Mouse (Mus musculus) liver, adult 10 weeks (tissue): Measurements from ENCODE around the gene Tuba1c. TPM values are rescaled to one million over a fixed set of nuclear protein-coding genes. Genes with fewer than 3 reads are reported as not detected.

Experiments used
- polyA plus RNA-seq: library from polyadenylated mRNA; stranded (reverse); fragments of 350-450 nt; fragmentation: Illumina TruSeq; extraction: RNeasy Lipid Tissue Mini Kit (QIAGEN cat#74804); gene quantifications from one replicate; pipeline ENCODE4 v1.2.3, GENCODE M21; 2014; ENCODE audit warnings: low read depth, low replicate concordance

Tuba1c gene
- polyA plus RNA-seq, result 23.2 TPM

DNA sequence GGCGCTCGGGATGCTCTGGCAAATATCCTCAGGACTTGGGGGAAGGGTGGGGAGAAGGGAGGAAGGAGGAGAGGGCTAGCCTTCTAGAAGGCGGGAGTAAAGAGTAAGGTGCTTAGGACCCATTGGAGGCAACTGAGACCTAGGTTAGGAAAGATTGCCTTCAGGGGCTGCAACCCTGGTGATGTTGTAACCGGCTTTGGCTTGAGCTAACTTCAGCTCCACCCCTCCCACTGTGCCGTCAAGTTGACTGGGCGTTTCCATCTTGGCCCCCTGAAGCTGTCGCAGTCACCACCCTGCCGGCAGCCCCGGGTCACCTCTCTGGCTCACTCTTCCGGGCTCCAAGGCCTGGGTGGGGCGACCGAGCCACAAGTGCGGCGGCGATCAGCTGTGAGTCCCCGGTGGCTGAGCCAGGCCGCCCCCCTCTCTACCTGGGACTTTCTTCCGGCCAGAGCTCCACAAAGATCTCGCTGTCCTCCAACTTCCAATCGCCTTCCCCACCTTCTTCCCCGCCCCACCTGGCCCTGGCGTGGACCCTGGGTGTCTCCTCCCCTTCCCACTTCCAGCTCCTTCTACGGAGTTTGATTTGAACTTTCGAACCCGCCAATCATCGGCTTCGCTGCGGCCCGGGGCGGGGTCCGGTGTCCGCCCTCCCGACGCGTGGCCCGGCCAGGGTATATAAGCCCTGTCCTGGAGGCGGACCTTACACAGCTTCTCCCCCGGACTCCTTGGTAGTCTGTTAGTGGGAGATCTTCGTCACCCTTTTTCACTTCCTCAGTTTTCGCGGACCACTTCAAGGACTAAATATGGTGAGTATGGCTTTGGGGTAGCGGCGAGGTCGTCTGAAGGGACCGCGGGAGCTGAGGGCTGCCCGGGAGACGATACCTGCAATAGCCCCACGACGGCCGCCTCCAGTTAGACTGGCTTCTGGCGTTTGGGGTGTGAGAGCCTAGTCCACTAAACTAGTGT, at the start of gene Tuba1c:
Gene Tuba1c (plus strand): TSS at position 273 of the 966 bp plus-strand sequence.

DNA sequence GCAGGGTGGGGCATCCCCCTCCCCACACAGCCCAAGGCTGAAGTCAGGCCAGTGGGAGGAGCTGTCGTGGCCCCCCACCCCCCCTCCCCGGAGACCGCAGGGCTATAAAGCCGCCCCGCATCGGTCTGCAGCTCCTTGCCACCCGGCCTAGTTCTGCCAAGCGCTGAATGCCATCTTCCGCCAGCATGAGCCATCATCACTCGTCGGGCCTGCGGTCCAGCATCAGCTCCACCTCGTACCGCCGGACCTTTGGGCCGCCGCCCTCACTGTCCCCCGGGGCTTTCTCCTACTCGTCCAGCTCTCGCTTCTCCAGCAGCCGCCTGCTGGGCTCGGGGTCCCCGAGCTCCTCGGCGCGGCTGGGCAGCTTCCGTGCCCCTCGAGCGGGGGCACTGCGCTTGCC, 25.3 kb downstream of the Tuba1c start, which contains the start of gene Prph:
Gene Prph (plus strand): TSS at position 135 of the 400 bp plus-strand sequence.

DNA sequence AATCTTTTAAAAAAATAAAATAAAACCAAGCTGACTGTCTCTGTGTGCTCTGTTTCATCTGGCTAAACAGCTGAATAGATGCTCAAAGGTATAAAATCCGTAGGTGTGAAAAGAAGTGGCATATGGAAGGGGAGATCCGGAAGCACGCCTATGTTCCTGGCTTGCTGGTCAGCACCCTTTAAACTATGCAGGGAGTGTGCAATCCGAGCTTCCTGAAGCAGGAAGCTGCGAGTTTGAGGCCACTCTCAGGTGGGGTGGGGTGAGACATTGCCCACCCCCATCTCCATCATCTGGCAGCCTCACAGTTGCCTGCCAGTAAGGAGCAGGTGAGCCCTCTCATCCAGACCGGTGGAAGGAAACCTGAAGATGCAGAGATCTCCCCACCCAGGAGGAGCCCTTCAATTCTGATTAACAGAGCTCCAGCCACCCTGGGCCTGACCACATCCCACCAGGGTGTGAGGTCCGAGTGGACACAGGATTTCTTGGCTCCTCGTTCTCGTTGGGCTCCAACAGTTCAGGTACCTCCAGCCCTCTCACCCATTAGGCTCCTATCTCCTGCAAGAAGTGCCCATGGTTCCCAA, 44.4 kb downstream of the Tuba1c start, which contains the start of gene Troap:
Gene Troap (plus strand): TSS at position 557 of the 581 bp plus-strand sequence.

DNA sequence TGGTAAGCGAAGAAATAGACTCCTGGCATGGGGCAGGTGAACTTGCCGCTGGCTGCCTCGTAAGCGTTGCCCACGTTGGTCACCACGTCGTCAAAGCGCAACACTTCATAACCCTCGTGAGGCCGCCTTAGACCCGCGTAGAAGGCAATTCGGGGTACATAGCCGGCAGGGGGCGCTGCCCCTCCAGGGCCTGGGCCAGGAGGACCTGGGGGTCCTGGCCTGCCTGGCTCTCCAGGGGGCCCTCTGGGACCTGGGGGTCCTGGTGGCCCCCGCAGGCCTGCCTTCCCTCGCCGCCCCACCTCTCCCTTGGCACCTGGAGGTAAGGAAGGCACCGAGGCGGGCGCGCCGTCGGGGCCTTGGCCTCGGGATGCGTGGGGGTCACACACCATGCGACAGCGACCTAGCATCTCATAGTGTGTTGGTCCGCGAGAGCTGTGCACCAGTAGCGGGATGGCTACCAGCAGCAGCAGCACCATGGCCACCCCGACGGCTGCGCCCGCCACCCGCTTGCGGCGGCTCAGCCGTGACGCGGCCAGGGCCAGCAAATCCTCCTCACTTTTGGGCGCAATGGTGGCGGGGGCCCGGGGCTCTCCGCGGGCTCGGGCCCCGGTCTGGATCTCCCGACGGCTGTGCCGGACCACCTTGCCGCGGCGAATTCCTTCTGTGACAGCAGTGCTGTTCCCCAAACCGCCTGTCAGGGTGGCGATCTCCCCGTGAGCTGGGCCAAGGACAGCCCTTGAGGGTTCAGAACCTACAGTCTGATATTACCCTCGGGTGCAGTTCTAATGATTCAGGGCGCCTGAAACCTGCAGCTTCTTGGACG, 57.8 kb downstream of the Tuba1c start, which contains the start of gene C1ql4:
Gene C1ql4 (minus strand): TSS at position 565 of the 823 bp plus-strand sequence.

Other genes starting within 250 kb of the Tuba1c start
- gene Wnt1, start 240.0 kb upstream of the Tuba1c start, polyA plus RNA-seq, result not detected
- gene Ddn, start 220.4 kb upstream of the Tuba1c start, polyA plus RNA-seq, result not detected
- gene Prkag1, start 198.4 kb upstream of the Tuba1c start, polyA plus RNA-seq, result 28.5 TPM
- 2.6 TPM for gene Kmt2d, start 158.7 kb upstream of the Tuba1c start, polyA plus RNA-seq
- gene Rhebl1, start 135.4 kb upstream of the Tuba1c start, polyA plus RNA-seq, result not detected
- not detected for gene Dhh, start 131.4 kb upstream of the Tuba1c start, polyA plus RNA-seq
- 3.3 TPM for gene Lmbr1l, start 111.7 kb upstream of the Tuba1c start, polyA plus RNA-seq
- gene Tuba1b, start 95.3 kb upstream of the Tuba1c start, polyA plus RNA-seq, result 10.7 TPM
- not detected for gene Gm49450, start 76.3 kb upstream of the Tuba1c start, polyA plus RNA-seq
- 2.5 TPM for gene Tuba1a, start 76.2 kb upstream of the Tuba1c start, polyA plus RNA-seq
- not detected for gene Prph, start 25.3 kb downstream of the Tuba1c start, polyA plus RNA-seq
- not detected for gene Troap, start 44.7 kb downstream of the Tuba1c start, polyA plus RNA-seq
- not detected for gene C1ql4, start 57.9 kb downstream of the Tuba1c start, polyA plus RNA-seq
- gene Dnajc22, start 63.3 kb downstream of the Tuba1c start, polyA plus RNA-seq, result 26.7 TPM
- gene Spats2, start 96.0 kb downstream of the Tuba1c start, polyA plus RNA-seq, result 4.0 TPM
- not detected for gene Kcnh3, start 195.0 kb downstream of the Tuba1c start, polyA plus RNA-seq
- gene Mcrs1, start 222.1 kb downstream of the Tuba1c start, polyA plus RNA-seq, result 0.93 TPM